Mouse (Mus musculus) ES-Bruce4 (cell line): ENCODE measurements around the gene Inip.

Source experiments
- CTCF ChIP-seq: IDR thresholded peaks from one replicate; pipeline ENCODE4 v1.8.1; 2011; ENCODE audit warnings: low read depth, low read length
- POLR2A ChIP-seq: IDR thresholded peaks from one replicate; pipeline ENCODE4 v1.8.1; 2011; ENCODE audit warnings: low read length; ENCODE audit not compliant: insufficient read depth

- TF ChIP-seq CTCF (no peak), POLR2A (no peak)
Measured at GRCm38 (mm10) chr4:59829072-59829471, 27.7 kb upstream of the Inip start.
